Mouse (Mus musculus) frontal cortex, postnatal 10 days (tissue): ENCODE data around the gene Sash1.

ENCODE experiments used
- DNase-seq, 2 experiments: peaks; one replicate each; pipeline ENCODE4 v3.0.0; 2022; ENCODE audit warnings: low spot score in 2 of 2, mixed read lengths in 1 of 2

Sash1 gene

DNA sequence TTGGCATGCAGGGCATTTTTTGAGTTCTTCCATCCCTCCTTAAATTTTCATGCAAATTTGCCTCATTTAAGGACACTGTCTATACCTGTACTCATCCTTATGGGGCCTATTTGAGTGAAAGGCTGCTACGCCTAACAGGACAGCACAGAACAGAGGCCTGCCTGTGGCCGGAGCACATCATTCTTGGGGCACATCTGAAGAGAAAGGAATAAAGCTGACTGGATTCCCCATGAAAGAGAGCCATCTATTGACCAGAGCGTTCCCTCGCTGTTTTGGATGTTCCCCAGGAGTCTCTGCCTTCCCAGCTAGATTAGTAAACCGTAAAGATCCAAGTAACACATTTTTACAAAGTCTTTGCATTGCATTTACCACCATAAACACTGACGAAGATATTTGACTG is 203.5 kb downstream of the Sash1 start:
- DNase-seq = no peak

- no peak for DNase-seq
These were observed 209.1 kb downstream of the Sash1 start for GRCm38 (mm10) chr10:8676722-8677121.
